ENCODE assay signal across 9 mouse cellular contexts in the genomic region with DNA sequence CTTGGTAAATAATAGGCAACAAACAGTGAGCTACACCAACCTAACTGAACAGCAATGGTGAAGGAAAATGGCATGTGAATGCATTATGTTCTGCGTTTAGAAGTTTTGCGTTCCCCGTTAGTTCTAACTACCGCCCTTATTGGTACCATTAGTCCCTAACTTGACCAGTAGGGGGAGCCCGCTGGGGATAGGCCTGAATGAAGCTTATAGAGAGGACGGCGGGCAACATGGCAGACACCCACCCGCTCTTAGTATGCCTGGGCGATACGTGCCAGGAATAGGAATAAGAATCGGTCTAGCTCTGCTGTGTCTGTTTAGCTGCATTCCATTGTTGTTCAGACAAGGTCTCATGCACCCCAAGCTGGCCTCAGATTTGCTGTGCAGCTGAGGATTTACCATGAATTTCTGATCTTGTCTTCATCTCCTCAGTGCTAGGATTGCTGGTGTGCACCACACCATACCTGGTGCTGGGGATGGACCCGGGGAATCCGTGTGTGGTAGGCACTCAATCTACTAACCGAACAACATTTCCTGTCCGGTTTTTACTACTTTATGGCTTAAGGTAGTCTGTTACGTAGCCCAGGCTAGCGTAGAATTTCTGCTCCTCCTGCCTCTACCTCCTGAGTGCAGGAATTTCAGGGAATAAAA. TPM values are rescaled to one million over a fixed set of nuclear protein-coding genes. Genes with fewer than 3 reads are reported as not detected.
DNase-seq lines count a peak whose midpoint lies in the region; ATAC-seq and TF ChIP-seq lines count a peak whose summit lies in the region.
"Had no signal": no experiment of that assay in that cellular context is flagged by ENCODE, and none has a peak within 500 bp of the region (broad histone marks: within the 10 kb centered on the region; RNA-seq: fewer than 3 reads in every experiment).

No protein-coding gene starts in this region.

- H3K9ac ChIP-seq in hindbrain, postnatal 0 days (replicated peaks; ENCODE audit: low read length) = no peak overlapping the region
- no peak overlapping the region for H3K9ac ChIP-seq in midbrain, embryonic 16.5 days (ENCODE audit: low read depth, low read length)

- H3K27ac ChIP-seq in layer of hippocampus, adult 2 months = no peak overlapping the region
- H3K27ac ChIP-seq in hindbrain, postnatal 0 days = no peak overlapping the region
- no peak overlapping the region for H3K27ac ChIP-seq in midbrain, embryonic 16.5 days (ENCODE audit: low read length)

- H3K27me3 ChIP-seq in hindbrain, postnatal 0 days (ENCODE audit: insufficient read depth, low read length) = no peaks in the 10 kb centered on the region
- no peaks in the 10 kb centered on the region for H3K27me3 ChIP-seq in midbrain, embryonic 16.5 days (ENCODE audit: control insufficient read depth, insufficient read depth, low read depth, low read length)

- peak; percentile 83 for ATAC-seq in hindbrain, postnatal 0 days
- ATAC-seq in midbrain, embryonic 16.5 days = peak; percentile 86

- H3K4me3 ChIP-seq in layer of hippocampus, adult 2 months = no peak overlapping the region
- no peak overlapping the region for H3K4me3 ChIP-seq in hindbrain, postnatal 0 days (ENCODE audit: low read length)
- no peak overlapping the region for H3K4me3 ChIP-seq in midbrain, embryonic 16.5 days (ENCODE audit: low read depth, low read length)
- H3K4me3 ChIP-seq: erythroblast, embryonic 14.5 days had no signal

- peak; percentile 78 for TF ChIP-seq CTCF in layer of hippocampus, adult 2 months (conservative IDR thresholded peaks at IDR 0.05)
- TF ChIP-seq CTCF in hindbrain, postnatal 0 days (IDR thresholded peaks at IDR 0.05; ENCODE audit: low read depth) = peak; percentile 66

- peak overlapping the region; percentile 25; the same call in 1 of the 2 replicates for H3K4me2 ChIP-seq in hindbrain, postnatal 0 days (ENCODE audit: low read depth, low read length)
- H3K4me2 ChIP-seq in midbrain, embryonic 16.5 days (ENCODE audit: low read length) = peak overlapping the region; percentile 3; the same call in 1 of the 2 replicates

- H3K9me3 ChIP-seq in hindbrain, postnatal 0 days (ENCODE audit: low read length) = no peaks in the 10 kb centered on the region
- no peaks in the 10 kb centered on the region; the same call in 1 of the 2 replicates for H3K9me3 ChIP-seq in midbrain, embryonic 16.5 days (replicated peaks; ENCODE audit: control insufficient read depth, low read length, poor library complexity, severe bottlenecking)

- WGBS in hindbrain, postnatal 0 days = 53% methylated on average over 17 of the region's 17 CpGs
- 53% methylated on average over 17 of the region's 17 CpGs for WGBS in midbrain, embryonic 16.5 days

- DNase-seq in layer of hippocampus, adult 2 months (ENCODE audit: low spot score in 2 of 2) = peak in 1 of 2 experiments; percentile 36
- no peak for DNase-seq in layer of hippocampus, postnatal 36 days
- peak; percentile 92 for DNase-seq in R1 (ENCODE audit: low read depth, low spot score)
- DNase-seq in embryo, embryonic 10 days (ENCODE audit: low spot score) = peak; percentile 76
- peak; percentile 67 for DNase-seq in hindbrain, postnatal 0 days (ENCODE audit: low spot score)
- DNase-seq in frontal cortex, postnatal 10 days (ENCODE audit: low spot score in 2 of 2) = no peak
- no peak for DNase-seq in MN1 (ENCODE audit: low spot score)

- H3K4me1 ChIP-seq in hindbrain, postnatal 0 days (ENCODE audit: insufficient read depth, low read length) = no peaks in the 10 kb centered on the region
- H3K4me1 ChIP-seq in midbrain, embryonic 16.5 days (ENCODE audit: control insufficient read depth, insufficient read depth, low read length) = no peaks in the 10 kb centered on the region

- H3K36me3 ChIP-seq in hindbrain, postnatal 0 days (ENCODE audit: insufficient read depth, low read length) = no peaks in the 10 kb centered on the region
- H3K36me3 ChIP-seq in midbrain, embryonic 16.5 days (ENCODE audit: control insufficient read depth, insufficient read depth, low read length) = no peaks in the 10 kb centered on the region

RNA-seq across cellular contexts. Expression of gene Fermt2, which starts 21.3 kb away (rescaled TPM):
- total RNA-seq in layer of hippocampus, adult 2 months (2021) = 100 to 1,000 TPM in 1 of 2 experiments, 10 to 100 TPM in 1; 90.8 to 100 TPM
- total RNA-seq in layer of hippocampus, postnatal 36 days (2021) = 100 to 1,000 TPM; 104 to 109 TPM
- total RNA-seq in hindbrain, postnatal 0 days (2014; rRNA removed) = 30.0 and 31.6 TPM in 2 replicates
- 76.4 and 89.4 TPM in 2 replicates for polyA plus RNA-seq in hindbrain, postnatal 0 days (2015; fragmentation: Nextera tagmentation; extraction: Ambion mirVana)
- 66.1 and 66.4 TPM in 2 replicates for polyA plus RNA-seq in midbrain, embryonic 16.5 days (2015; fragmentation: Nextera tagmentation; extraction: Ambion mirVana)
- polyA plus RNA-seq: erythroblast, embryonic 14.5 days had no signal

Comparison
In these comparisons a context has a peak if more than half of its experiments do, and no peak if none do; other contexts are left out.
1. DNase-seq: peak in R1 (single experiment), embryo, embryonic 10 days (single experiment) and hindbrain, postnatal 0 days (single experiment); none in layer of hippocampus, postnatal 36 days (0 of 2), frontal cortex, postnatal 10 days (0 of 2) and MN1 (single experiment).